Mouse (Mus musculus) midbrain, embryonic 12.5 days (tissue): ENCODE data around the gene Atp8b4. TPM values are rescaled to one million over a fixed set of nuclear protein-coding genes. Genes with fewer than 3 reads are reported as not detected.

ENCODE experiments used
- ATAC-seq: fragments of 200-750 bp; cut with Nextera tagmentation; 2 replicates; pipeline ENCODE4 v1.8.0; 2017; ENCODE audit warnings: low read depth, moderate TSS enrichment, moderate library complexity; ENCODE audit not compliant: low FRiP score
- H3K27ac ChIP-seq: fragments of 300-500 bp; sonication (generic); replicated peaks from 2 replicates; pipeline ENCODE4 v1.5.1; 2016; ENCODE audit warnings: mild to moderate bottlenecking
- H3K27me3 ChIP-seq: fragments of 300-500 bp; sonication (generic); 2 replicates; pipeline ENCODE4 v1.6.1; 2016; ENCODE audit warnings: mild to moderate bottlenecking
- H3K36me3 ChIP-seq: fragments of 300-500 bp; sonication (generic); 2 replicates; pipeline ENCODE4 v1.6.1; 2016
- H3K4me1 ChIP-seq: fragments of 300-500 bp; sonication (generic); 2 replicates; pipeline ENCODE4 v1.6.1; 2016
- H3K4me2 ChIP-seq: fragments of 300-500 bp; sonication (generic); replicated peaks from 2 replicates; pipeline ENCODE4 v1.6.1; 2016; ENCODE audit warnings: mild to moderate bottlenecking, moderate library complexity
- H3K4me3 ChIP-seq: fragments of 300-500 bp; sonication (generic); 2 replicates; pipeline ENCODE4 v1.5.1; 2016; ENCODE audit warnings: mild to moderate bottlenecking
- H3K9ac ChIP-seq: fragments of 300-500 bp; sonication (generic); replicated peaks from 2 replicates; pipeline ENCODE4 v1.6.1; 2016; ENCODE audit warnings: mild to moderate bottlenecking, moderate library complexity
- H3K9me3 ChIP-seq: fragments of 300-500 bp; sonication (generic); 2 replicates; pipeline ENCODE4 v1.6.1; 2016; ENCODE audit warnings: mild to moderate bottlenecking
- WGBS: fragments of 180-500 bp; shearing (Covaris S2); methylation state at CpG from one replicate; pipeline ENCODE4 v1.1.7; 2016; 5-methylcytosine and 5-hydroxymethylcytosine counted together
- polyA plus RNA-seq: library from polyadenylated mRNA; unstranded; fragments of >200 nt; fragmentation: Nextera tagmentation; extraction: Ambion mirVana; gene quantifications from 2 replicates; pipeline ENCODE4 v1.2.1, GENCODE M21; 2016

Gene Atp8b4
- polyA plus RNA-seq, 1 experiment from 2014 or later: 0.09 TPM

GRCm38 (mm10) chr2:126520828-126521227, 20.4 kb upstream of the Atp8b4 start:
- Histone ChIP-seq H3K27me3 (no peaks in the 10 kb centered on the region), H3K9me3 (no peaks in the 10 kb centered on the region), H3K27ac (no peak overlapping the region), H3K4me1 (no peaks in the 10 kb centered on the region), H3K4me3 (no peak overlapping the region), H3K9ac (no peak overlapping the region), H3K36me3 (no peaks in the 10 kb centered on the region), H3K4me2 (no peak overlapping the region)
- ATAC-seq: no peak
- 14% methylated on average over 7 of the region's 7 CpGs for WGBS

- 90% methylated on average over 11 of the region's 11 CpGs for WGBS
- no peak overlapping the region for H3K9ac ChIP-seq
- H3K4me1 ChIP-seq: no peaks in the 10 kb centered on the region
- H3K36me3 ChIP-seq: no peaks in the 10 kb centered on the region
- H3K27ac ChIP-seq: no peak overlapping the region
- no peak overlapping the region for H3K4me2 ChIP-seq
- no peak for ATAC-seq
- H3K4me3 ChIP-seq: no peak overlapping the region
- H3K9me3 ChIP-seq: no peaks in the 10 kb centered on the region
- no peaks in the 10 kb centered on the region for H3K27me3 ChIP-seq
These were observed 19.6 kb upstream of the Atp8b4 start for GRCm38 (mm10) chr2:126519872-126520581.

- H3K9me3 ChIP-seq: no peaks in the 10 kb centered on the region
- no peaks in the 10 kb centered on the region for H3K36me3 ChIP-seq
- H3K4me2 ChIP-seq: no peak overlapping the region
- H3K27me3 ChIP-seq: no peaks in the 10 kb centered on the region
- H3K9ac ChIP-seq: no peak overlapping the region
- H3K4me3 ChIP-seq: no peak overlapping the region
- no peak overlapping the region for H3K27ac ChIP-seq
- no peaks in the 10 kb centered on the region for H3K4me1 ChIP-seq
- ATAC-seq: no peak
- 76% methylated on average over 6 of the region's 6 CpGs for WGBS
These were observed 14.8 kb upstream of the Atp8b4 start for GRCm38 (mm10) chr2:126515069-126515826.

GRCm38 (mm10) chr2:126508228-126508627, 7.8 kb upstream of the Atp8b4 start:
- no peak overlapping the region for H3K27ac ChIP-seq
- H3K4me2 ChIP-seq: no peak overlapping the region
- H3K36me3 ChIP-seq: no peaks in the 10 kb centered on the region
- no peaks in the 10 kb centered on the region for H3K4me1 ChIP-seq
- H3K9me3 ChIP-seq: no peaks in the 10 kb centered on the region
- H3K9ac ChIP-seq: no peak overlapping the region
- WGBS: 85% methylated on average over 1 of the region's 1 CpGs
- no peaks in the 10 kb centered on the region for H3K27me3 ChIP-seq
- H3K4me3 ChIP-seq: no peak overlapping the region
- ATAC-seq: no peak

- 91% methylated on average over 5 of the region's 5 CpGs for WGBS
- H3K9me3 ChIP-seq: no peaks in the 10 kb centered on the region
- no peaks in the 10 kb centered on the region for H3K27me3 ChIP-seq
- no peak overlapping the region for H3K4me2 ChIP-seq
- no peak overlapping the region for H3K4me3 ChIP-seq
- H3K4me1 ChIP-seq: no peaks in the 10 kb centered on the region
- H3K27ac ChIP-seq: no peak overlapping the region
- no peaks in the 10 kb centered on the region for H3K36me3 ChIP-seq
- ATAC-seq: no peak
- no peak overlapping the region for H3K9ac ChIP-seq
These were observed 7.0 kb upstream of the Atp8b4 start for GRCm38 (mm10) chr2:126507477-126507876.

- no peaks in the 10 kb centered on the region for H3K36me3 ChIP-seq
- WGBS: 88% methylated on average over 1 of the region's 1 CpGs
- H3K4me1 ChIP-seq: no peaks in the 10 kb centered on the region
- no peak overlapping the region for H3K4me2 ChIP-seq
- no peaks in the 10 kb centered on the region for H3K27me3 ChIP-seq
- no peak for ATAC-seq
- H3K9me3 ChIP-seq: no peaks in the 10 kb centered on the region
- H3K4me3 ChIP-seq: no peak overlapping the region
- no peak overlapping the region for H3K9ac ChIP-seq
- H3K27ac ChIP-seq: no peak overlapping the region
These were observed 4.7 kb upstream of the Atp8b4 start for GRCm38 (mm10) chr2:126505156-126505555.

GRCm38 (mm10) chr2:126499730-126500129, 744 bp downstream of the Atp8b4 start:
- no peaks in the 10 kb centered on the region for H3K4me1 ChIP-seq
- H3K4me3 ChIP-seq: no peak overlapping the region
- no peak overlapping the region for H3K27ac ChIP-seq
- H3K9me3 ChIP-seq: no peaks in the 10 kb centered on the region
- no peaks in the 10 kb centered on the region for H3K27me3 ChIP-seq
- H3K9ac ChIP-seq: no peak overlapping the region
- no peak for ATAC-seq
- 76% methylated on average over 8 of the region's 8 CpGs for WGBS
- H3K4me2 ChIP-seq: no peak overlapping the region
- no peaks in the 10 kb centered on the region for H3K36me3 ChIP-seq

- ATAC-seq: no peak
- Histone ChIP-seq H3K4me3 (no peak overlapping the region), H3K27ac (no peak overlapping the region), H3K36me3 (no peaks in the 10 kb centered on the region), H3K27me3 (no peaks in the 10 kb centered on the region), H3K9me3 (no peaks in the 10 kb centered on the region), H3K9ac (no peak overlapping the region), H3K4me1 (no peaks in the 10 kb centered on the region), H3K4me2 (no peak overlapping the region)
- 86% methylated on average over 11 of the region's 11 CpGs for WGBS
These were observed 1.6 kb downstream of the Atp8b4 start for GRCm38 (mm10) chr2:126498761-126499452.

GRCm38 (mm10) chr2:126496838-126497237, 3.6 kb downstream of the Atp8b4 start:
- Histone ChIP-seq H3K4me1 (no peaks in the 10 kb centered on the region), H3K4me2 (no peak overlapping the region), H3K9me3 (no peaks in the 10 kb centered on the region), H3K9ac (no peak overlapping the region), H3K27ac (no peak overlapping the region), H3K27me3 (no peaks in the 10 kb centered on the region), H3K36me3 (no peaks in the 10 kb centered on the region), H3K4me3 (no peak overlapping the region)
- 89% methylated on average over 9 of the region's 9 CpGs for WGBS
- ATAC-seq: no peak

- H3K27ac ChIP-seq: no peak overlapping the region
- H3K9me3 ChIP-seq: no peaks in the 10 kb centered on the region
- WGBS: 84% methylated on average over 14 of the region's 14 CpGs
- no peaks in the 10 kb centered on the region for H3K27me3 ChIP-seq
- no peaks in the 10 kb centered on the region for H3K36me3 ChIP-seq
- no peak overlapping the region for H3K9ac ChIP-seq
- H3K4me2 ChIP-seq: no peak overlapping the region
- no peak for ATAC-seq
- H3K4me3 ChIP-seq: no peak overlapping the region
- no peaks in the 10 kb centered on the region for H3K4me1 ChIP-seq
These were observed 4.4 kb downstream of the Atp8b4 start for GRCm38 (mm10) chr2:126495832-126496695.

GRCm38 (mm10) chr2:126495230-126495629, 5.2 kb downstream of the Atp8b4 start:
- Histone ChIP-seq H3K4me3 (no peak overlapping the region), H3K9me3 (no peaks in the 10 kb centered on the region), H3K4me2 (no peak overlapping the region), H3K27ac (no peak overlapping the region), H3K36me3 (no peaks in the 10 kb centered on the region), H3K4me1 (no peaks in the 10 kb centered on the region), H3K9ac (no peak overlapping the region), H3K27me3 (no peaks in the 10 kb centered on the region)
- WGBS: 64% methylated on average over 7 of the region's 7 CpGs
- ATAC-seq: no peak
